Mouse (Mus musculus) olfactory bulb, adult 2 months (tissue): ENCODE measurements around the gene Eva1a.

Experiments
- CTCF ChIP-seq: fragments of 200-500 bp; IDR thresholded peaks from 2 replicates; pipeline ENCODE4 v1.5.1; 2012; ENCODE audit warnings: low read depth, mild to moderate bottlenecking, low read length, moderate library complexity; ENCODE audit not compliant: insufficient read depth
- POLR2A ChIP-seq: fragments of 200-500 bp; IDR thresholded peaks from 2 replicates; pipeline ENCODE4 v1.6.1; 2012; ENCODE audit warnings: mild to moderate bottlenecking, low read depth, low read length, moderate library complexity; ENCODE audit not compliant: insufficient read depth

DNA sequence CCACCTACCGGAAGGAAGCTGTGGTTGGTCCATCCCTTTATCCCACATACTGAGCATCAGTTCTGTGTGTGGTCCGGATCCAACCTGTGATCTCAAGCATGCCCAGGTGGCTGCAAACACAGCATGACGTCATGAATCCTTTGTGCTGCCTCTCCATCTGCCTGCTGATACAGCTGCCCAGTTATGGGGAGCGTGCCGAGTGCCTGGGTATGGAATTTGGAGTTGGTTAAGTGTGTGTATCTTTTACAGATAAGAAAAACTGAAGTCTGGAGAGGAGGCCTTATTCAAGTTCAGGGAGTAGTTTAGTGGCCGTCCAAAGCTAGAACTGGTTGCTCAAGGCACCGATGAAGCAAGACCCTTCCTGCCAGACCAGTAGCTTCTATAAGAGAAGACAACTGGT lies 875 bp upstream of the Eva1a start:
- TF ChIP-seq CTCF (no peak), POLR2A (no peak)
